12 mouse cellular contexts compared by ENCODE assay signal in genomic region chr6:108249918-108250225, GRCm38 (mm10). TPM values are rescaled to one million over a fixed set of nuclear protein-coding genes. Genes with fewer than 3 reads are reported as not detected.
DNase-seq lines count a peak whose midpoint lies in the region; ATAC-seq and TF ChIP-seq lines count a peak whose summit lies in the region.
"Had no signal": no experiment of that assay in that cellular context is flagged by ENCODE, and none has a peak within 500 bp of the region (broad histone marks: within the 10 kb centered on the region; RNA-seq: fewer than 3 reads in every experiment).

No protein-coding gene starts in this region.

- H3K4me1 ChIP-seq in liver, adult 2 months (ENCODE audit: control insufficient read depth, insufficient read depth, low read length): peaks cover 36% of the 10 kb centered on the region
- peaks cover 24% of the 10 kb centered on the region for H3K4me1 ChIP-seq in liver, embryonic 12.5 days
- H3K4me1 ChIP-seq in forebrain, embryonic 16.5 days (replicated peaks; ENCODE audit: control insufficient read depth, insufficient read depth, low read length): peaks cover 18% of the 10 kb centered on the region
- H3K4me1 ChIP-seq in midbrain, postnatal 0 days (ENCODE audit: insufficient read depth, low read length): peaks cover 12% of the 10 kb centered on the region; the same call in 1 of the 2 replicates
- peaks cover 31% of the 10 kb centered on the region for H3K4me1 ChIP-seq in limb, embryonic 10.5 days

- ATAC-seq in frontal cortex, adult (ENCODE audit: low TSS enrichment): peak; percentile 64
- ATAC-seq in liver, embryonic 12.5 days: no peak
- no peak for ATAC-seq in forebrain, embryonic 16.5 days
- no peak for ATAC-seq in midbrain, postnatal 0 days (ENCODE audit: low FRiP score)

- H3K27ac ChIP-seq in liver, adult 2 months (replicated peaks; ENCODE audit: insufficient read depth, low read depth, low read length): no peak overlapping the region
- H3K27ac ChIP-seq in liver, embryonic 12.5 days: no peak overlapping the region
- H3K27ac ChIP-seq in forebrain, embryonic 16.5 days (ENCODE audit: low read length): peak overlapping the region; percentile 54
- H3K27ac ChIP-seq in midbrain, postnatal 0 days (ENCODE audit: low read depth, low read length): peak overlapping the region; percentile 21; the same call in 1 of the 2 replicates
- H3K27ac ChIP-seq in limb, embryonic 10.5 days: no peak overlapping the region
- H3K27ac ChIP-seq: neural tube, embryonic 12.5 days had no signal

- H3K9me3 ChIP-seq in liver, embryonic 12.5 days (replicated peaks): no peaks in the 10 kb centered on the region
- H3K9me3 ChIP-seq in forebrain, embryonic 16.5 days (ENCODE audit: control insufficient read depth, low read length): no peaks in the 10 kb centered on the region
- no peaks in the 10 kb centered on the region for H3K9me3 ChIP-seq in midbrain, postnatal 0 days (ENCODE audit: low read length)
- no peaks in the 10 kb centered on the region for H3K9me3 ChIP-seq in limb, embryonic 10.5 days (replicated peaks)
- H3K9me3 ChIP-seq: neural tube, embryonic 12.5 days had no signal

- no peaks in the 10 kb centered on the region for H3K27me3 ChIP-seq in liver, adult 2 months (ENCODE audit: control insufficient read depth, insufficient read depth, low read length)
- no peaks in the 10 kb centered on the region for H3K27me3 ChIP-seq in liver, embryonic 12.5 days (replicated peaks)
- H3K27me3 ChIP-seq in forebrain, embryonic 16.5 days (replicated peaks; ENCODE audit: control insufficient read depth, insufficient read depth, low read length): no peaks in the 10 kb centered on the region
- no peaks in the 10 kb centered on the region for H3K27me3 ChIP-seq in midbrain, postnatal 0 days (ENCODE audit: insufficient read depth, low read length)
- no peaks in the 10 kb centered on the region for H3K27me3 ChIP-seq in limb, embryonic 10.5 days (ENCODE audit: low read depth, poor library complexity, severe bottlenecking)
- H3K27me3 ChIP-seq: neural tube, embryonic 12.5 days had no signal

- peaks cover 1% of the 10 kb centered on the region for H3K36me3 ChIP-seq in liver, adult 2 months (ENCODE audit: control insufficient read depth, insufficient read depth, low read length)
- H3K36me3 ChIP-seq in liver, embryonic 12.5 days: no peaks in the 10 kb centered on the region
- H3K36me3 ChIP-seq in forebrain, embryonic 16.5 days (ENCODE audit: control insufficient read depth, insufficient read depth): no peaks in the 10 kb centered on the region
- H3K36me3 ChIP-seq in midbrain, postnatal 0 days (ENCODE audit: insufficient read depth, low read length): no peaks in the 10 kb centered on the region
- H3K36me3 ChIP-seq in limb, embryonic 10.5 days: no peaks in the 10 kb centered on the region
- H3K36me3 ChIP-seq: neural tube, embryonic 12.5 days had no signal

- TF ChIP-seq POLR2A in liver, adult 2 months (IDR thresholded peaks at IDR 0.05; ENCODE audit: extremely low read depth, insufficient read depth, low read length): no peak

- H3K9ac ChIP-seq in liver, adult 2 months (ENCODE audit: low read depth, low read length): no peak overlapping the region
- no peak overlapping the region for H3K9ac ChIP-seq in liver, embryonic 12.5 days
- H3K9ac ChIP-seq in forebrain, embryonic 16.5 days (replicated peaks; ENCODE audit: low read depth, low read length): no peak overlapping the region
- no peak overlapping the region for H3K9ac ChIP-seq in midbrain, postnatal 0 days (replicated peaks; ENCODE audit: low read length, poor library complexity, severe bottlenecking)
- H3K9ac ChIP-seq: neural tube, embryonic 12.5 days had no signal

- H3K79me2 ChIP-seq in liver, adult 2 months (ENCODE audit: control insufficient read depth, insufficient read depth, low read length): peaks cover 26% of the 10 kb centered on the region

- WGBS in liver, adult 2 months: 46% methylated on average over 3 of the region's 3 CpGs
- WGBS in liver, embryonic 12.5 days (ENCODE audit: insufficient replicate concordance): 68% methylated on average over 3 of the region's 3 CpGs
- 7% methylated on average over 3 of the region's 3 CpGs for WGBS in forebrain, embryonic 16.5 days
- WGBS in midbrain, postnatal 0 days: 32% methylated on average over 3 of the region's 3 CpGs
- 89% methylated on average over 3 of the region's 3 CpGs for WGBS in limb, embryonic 10.5 days

- TF ChIP-seq CTCF in liver, adult 2 months (IDR thresholded peaks at IDR 0.05; ENCODE audit: low read depth, low read length): no peak
- no peak for TF ChIP-seq CTCF in midbrain, postnatal 0 days (IDR thresholded peaks at IDR 0.05)

- DNase-seq in frontal cortex, postnatal 10 days (ENCODE audit: low spot score in 2 of 2): no peak
- DNase-seq in liver, adult 2 months (ENCODE audit: extremely low read depth, low read depth, low spot score): peak; percentile 84
- DNase-seq in midbrain, postnatal 0 days (ENCODE audit: low spot score): no peak
- no peak for DNase-seq in limb, embryonic 10.5 days (ENCODE audit: low spot score)
- DNase-seq in right cerebral cortex, postnatal 25 days: no peak
- DNase-seq: adrenal gland, postnatal 36 days; cerebellum, adult 11 months; gastrocnemius, postnatal 14 days had no signal

- no peak overlapping the region for H3K4me2 ChIP-seq in liver, embryonic 12.5 days
- H3K4me2 ChIP-seq in forebrain, embryonic 16.5 days (ENCODE audit: low read length): no peak overlapping the region
- H3K4me2 ChIP-seq in midbrain, postnatal 0 days (ENCODE audit: low read depth, low read length, poor library complexity, severe bottlenecking): no peak overlapping the region
- H3K4me2 ChIP-seq: neural tube, embryonic 12.5 days had no signal

- H3K4me3 ChIP-seq in liver, adult 2 months (ENCODE audit: insufficient read depth, low read depth, low read length): no peak overlapping the region
- no peak overlapping the region for H3K4me3 ChIP-seq in liver, embryonic 12.5 days
- no peak overlapping the region for H3K4me3 ChIP-seq in forebrain, embryonic 16.5 days (replicated peaks; ENCODE audit: low read length)
- H3K4me3 ChIP-seq in midbrain, postnatal 0 days (ENCODE audit: low read depth, low read length): no peak overlapping the region
- no peak overlapping the region for H3K4me3 ChIP-seq in limb, embryonic 10.5 days
- H3K4me3 ChIP-seq: neural tube, embryonic 12.5 days had no signal

RNA-seq across cellular contexts. Expression of gene Itpr1, which starts 37.0 kb away (rescaled TPM):
- total RNA-seq in liver, adult 2 months (2014; rRNA removed): 55.0 and 56.6 TPM in 2 replicates
- polyA plus RNA-seq in liver, adult 2 months (2012; rRNA removed): 6.9 and 9.2 TPM in 2 replicates
- 5.4 and 5.7 TPM in 2 replicates for polyA plus RNA-seq in liver, embryonic 12.5 days (2016; fragmentation: Nextera tagmentation; extraction: Ambion mirVana)
- polyA plus RNA-seq in forebrain, embryonic 16.5 days (2015; fragmentation: Nextera tagmentation; extraction: Ambion mirVana): 15.0 and 18.2 TPM in 2 replicates
- 16.7 and 23.2 TPM in 2 replicates for total RNA-seq in midbrain, postnatal 0 days (2014; rRNA removed)
- 2.4 and 3.3 TPM in 2 replicates for polyA plus RNA-seq in midbrain, postnatal 0 days (2015; fragmentation: Nextera tagmentation; extraction: Ambion mirVana)
- polyA plus RNA-seq in limb, embryonic 10.5 days (2016; fragmentation: Nextera tagmentation; extraction: Ambion mirVana): 8.2 and 9.8 TPM in 2 replicates

Comparison
In these comparisons a context has a peak if more than half of its experiments do, and no peak if none do; other contexts are left out.
1. H3K27ac ChIP-seq: peak in forebrain, embryonic 16.5 days (single experiment) and midbrain, postnatal 0 days (single experiment); none in liver, adult 2 months (single experiment), liver, embryonic 12.5 days (single experiment) and limb, embryonic 10.5 days (single experiment).